Mouse (Mus musculus) kidney, adult 2 months (tissue): ENCODE measurements around the gene Carmil1.

Experiments
- CTCF ChIP-seq: fragments of 200-500 bp; conservative IDR thresholded peaks from 2 replicates; pipeline ENCODE4 v1.5.1; 2011; ENCODE audit warnings: low read depth, mild to moderate bottlenecking, control low read depth, low read length, moderate library complexity, mixed read lengths; ENCODE audit not compliant: insufficient read depth, insufficient read length
- POLR2A ChIP-seq: fragments of 200-500 bp; IDR thresholded peaks from one replicate; pipeline ENCODE4 v1.6.1; 2011; ENCODE audit warnings: low read depth, low read length, control low read depth

GRCm38 (mm10) chr13:24231146-24231545, 49.4 kb downstream of the Carmil1 start:
- TF ChIP-seq CTCF (no peak), POLR2A (no peak)
